Mouse (Mus musculus) G1E-ER4 (cell line): ENCODE data around the gene Krt76. TPM values are rescaled to one million over a fixed set of nuclear protein-coding genes. Genes with fewer than 3 reads are reported as not detected.

Experiments
- GATA1 ChIP-seq: IDR thresholded peaks from one replicate; pipeline ENCODE4 v1.8.0; 2012; ENCODE audit warnings: low read length, inconsistent platforms
- polyA plus RNA-seq: library from polyadenylated mRNA; stranded (reverse); fragments of >175 nt; gene quantifications from 2 replicates; pipeline ENCODE4 v1.2.3, GENCODE M21; 2012

Krt76 gene
- not detected in 2 replicates for polyA plus RNA-seq

DNA sequence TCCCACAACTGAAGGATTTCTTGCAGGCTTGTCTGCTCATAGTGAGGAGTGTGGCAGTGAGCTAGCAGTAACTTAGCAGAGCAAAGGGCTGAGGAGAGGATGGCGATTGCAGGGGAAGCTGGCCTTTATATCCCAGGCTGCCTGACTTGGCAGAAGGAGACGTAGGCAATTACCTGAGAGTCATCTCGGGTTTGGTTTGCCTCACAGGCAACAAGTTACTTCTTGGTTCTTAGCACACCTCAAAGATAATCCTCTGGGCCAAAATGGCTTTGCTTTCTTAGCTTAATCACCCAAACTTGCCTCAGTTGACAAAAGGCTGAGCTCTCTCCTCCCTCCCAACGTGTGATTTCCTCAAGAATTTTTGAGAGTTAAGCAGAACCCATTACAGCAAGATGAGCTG, at the start of gene Krt76:
Gene Krt76 (minus strand): TSS at position 101 of the 400 bp plus-strand sequence.
- TF ChIP-seq GATA1 = no peak

DNA sequence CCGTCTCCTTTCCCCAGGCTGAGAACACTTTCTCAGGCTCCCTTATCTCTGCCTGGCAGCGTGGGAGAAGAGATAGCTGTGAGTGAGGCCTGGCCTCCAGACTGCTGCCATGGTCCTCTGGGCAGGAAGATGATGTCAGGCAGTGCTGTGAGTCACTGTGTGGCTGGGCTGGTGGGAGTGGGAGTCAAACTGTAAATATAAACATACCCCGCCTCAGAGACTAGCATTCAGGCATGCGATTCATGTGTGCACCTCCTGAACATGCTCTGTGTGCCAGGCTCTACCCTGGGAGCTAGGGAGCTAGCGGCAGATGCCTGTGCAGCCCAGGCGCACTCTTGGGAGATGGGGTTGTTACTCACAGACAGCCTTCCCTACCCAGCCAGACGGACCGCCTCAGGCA, 49.2 kb upstream of the Krt76 start:
- TF ChIP-seq GATA1 = no peak

DNA sequence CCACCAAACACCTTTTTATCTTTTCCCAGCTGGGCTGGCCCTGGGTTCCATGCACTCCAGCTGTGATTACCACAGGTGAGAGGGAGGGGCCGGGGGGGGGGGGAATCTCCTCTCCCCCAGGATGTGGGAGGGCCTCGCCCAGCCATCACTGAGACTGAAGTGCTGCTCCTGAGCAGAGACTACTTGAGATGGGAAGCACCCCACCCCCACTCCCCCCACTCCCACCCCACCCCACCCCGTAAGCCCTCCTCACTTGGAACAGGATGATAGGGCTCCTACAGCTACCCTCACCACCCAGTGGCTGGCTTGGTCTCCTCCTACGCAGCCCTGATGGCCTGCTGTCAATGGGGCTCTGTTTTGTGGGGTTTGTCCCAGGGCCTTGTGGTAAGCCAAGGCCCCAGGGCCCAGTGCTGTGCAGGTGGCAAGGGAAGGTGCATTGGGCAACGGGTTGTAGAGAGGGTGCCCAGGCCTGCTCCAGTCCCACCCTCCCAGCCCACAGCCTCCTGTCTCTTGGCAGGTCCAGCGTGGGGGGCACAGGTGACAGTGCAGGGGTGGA, 47.6 kb upstream of the Krt76 start, which contains the start of gene Krt79:
Gene Krt79 (minus strand): TSS at position 51 of the 556 bp plus-strand sequence.
- TF ChIP-seq GATA1 = no peak

DNA sequence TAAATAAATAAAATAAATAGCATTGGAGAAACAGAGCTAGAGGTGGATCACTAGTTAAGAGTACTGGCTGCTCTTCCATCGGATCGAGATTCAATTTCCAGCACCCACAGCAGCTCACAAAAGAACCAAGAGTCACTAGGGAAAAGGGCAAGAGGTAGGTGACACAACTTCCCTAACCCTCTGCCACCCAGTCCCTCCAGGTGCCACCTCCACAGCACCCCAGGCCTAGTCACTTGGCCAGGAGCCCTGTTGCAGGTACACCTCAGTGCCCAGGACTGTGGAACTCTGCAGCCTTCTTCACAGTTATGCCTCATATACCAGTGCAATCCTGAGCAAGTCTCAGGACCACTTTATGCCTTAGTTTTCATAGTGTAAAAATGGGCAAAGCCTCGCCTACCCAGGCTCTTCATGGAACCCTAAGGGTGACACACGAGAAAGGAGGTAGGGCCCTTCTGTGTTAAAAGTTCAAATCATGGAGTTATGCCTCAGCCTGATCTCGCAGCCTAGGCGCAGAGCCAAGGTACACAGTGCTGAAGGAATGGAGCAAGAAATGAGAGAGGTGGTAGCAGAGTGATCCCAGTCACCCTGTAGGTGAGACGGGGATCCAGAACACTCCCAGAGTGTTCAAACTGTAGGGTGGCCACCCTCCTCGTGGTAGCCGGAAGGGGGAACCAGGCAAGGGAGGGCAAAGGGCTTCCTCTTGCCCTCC, 46.0 kb upstream of the Krt76 start:
- TF ChIP-seq GATA1 = no peak

DNA sequence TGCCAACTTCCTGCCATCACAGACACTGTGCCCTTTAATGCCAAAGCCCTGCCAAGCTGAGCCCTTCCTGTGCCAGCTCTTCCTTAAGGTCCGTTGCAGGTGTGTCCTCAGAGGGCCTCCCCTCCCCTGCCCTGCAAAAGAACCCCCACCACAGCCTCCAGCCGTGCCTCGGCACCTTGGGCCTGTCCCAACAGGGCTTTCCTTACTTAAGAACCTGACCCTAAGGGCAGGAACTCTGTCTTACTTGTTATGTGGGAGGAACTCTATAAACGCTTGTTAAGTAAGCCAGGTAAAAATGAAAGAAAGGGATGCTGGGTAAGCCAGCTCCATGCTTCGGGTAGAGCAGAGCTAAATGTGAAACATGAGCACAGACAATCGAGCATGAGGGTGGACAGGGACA, 40.3 kb upstream of the Krt76 start:
- no peak for TF ChIP-seq GATA1

DNA sequence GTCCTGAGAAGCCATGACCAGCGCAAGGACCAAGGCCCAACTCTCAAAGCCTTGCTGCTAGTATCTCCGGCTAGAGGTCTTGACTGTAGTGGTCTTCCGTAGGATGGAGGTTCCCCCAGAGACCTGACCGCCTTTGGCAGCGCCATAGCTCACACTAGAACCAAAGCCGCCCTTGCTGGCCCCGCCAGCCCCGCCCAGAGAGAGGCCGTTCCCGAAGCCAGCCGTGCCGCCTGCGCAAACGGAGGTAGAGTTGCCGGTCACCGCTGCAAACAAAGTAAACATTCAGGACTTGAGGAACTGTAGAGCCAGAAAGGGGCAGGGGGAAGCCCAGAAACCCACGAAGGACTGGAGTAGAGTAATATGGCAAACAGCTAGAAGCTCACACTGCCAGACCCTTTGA, 36.9 kb upstream of the Krt76 start:
- no peak for TF ChIP-seq GATA1

DNA sequence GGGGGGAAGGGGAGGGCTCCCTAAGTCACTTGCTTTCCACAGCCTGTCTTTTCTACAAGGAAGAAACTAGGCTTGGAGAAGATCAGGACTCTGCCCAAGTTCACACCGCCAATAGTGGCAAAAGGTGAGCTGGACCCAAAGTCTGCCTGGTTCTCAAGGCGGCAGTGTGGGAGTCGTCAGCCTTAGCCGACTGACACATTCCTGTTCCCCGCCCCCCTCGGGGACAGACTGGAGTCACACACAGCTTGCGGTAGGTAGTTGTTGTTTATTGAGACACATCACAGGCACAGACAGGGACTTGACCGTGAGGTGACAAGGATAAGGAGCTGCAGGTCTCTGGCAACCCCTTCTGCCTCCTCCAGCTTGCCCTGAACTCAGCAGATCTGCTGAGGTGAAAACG, 36.4 kb upstream of the Krt76 start:
- TF ChIP-seq GATA1 = no peak

DNA sequence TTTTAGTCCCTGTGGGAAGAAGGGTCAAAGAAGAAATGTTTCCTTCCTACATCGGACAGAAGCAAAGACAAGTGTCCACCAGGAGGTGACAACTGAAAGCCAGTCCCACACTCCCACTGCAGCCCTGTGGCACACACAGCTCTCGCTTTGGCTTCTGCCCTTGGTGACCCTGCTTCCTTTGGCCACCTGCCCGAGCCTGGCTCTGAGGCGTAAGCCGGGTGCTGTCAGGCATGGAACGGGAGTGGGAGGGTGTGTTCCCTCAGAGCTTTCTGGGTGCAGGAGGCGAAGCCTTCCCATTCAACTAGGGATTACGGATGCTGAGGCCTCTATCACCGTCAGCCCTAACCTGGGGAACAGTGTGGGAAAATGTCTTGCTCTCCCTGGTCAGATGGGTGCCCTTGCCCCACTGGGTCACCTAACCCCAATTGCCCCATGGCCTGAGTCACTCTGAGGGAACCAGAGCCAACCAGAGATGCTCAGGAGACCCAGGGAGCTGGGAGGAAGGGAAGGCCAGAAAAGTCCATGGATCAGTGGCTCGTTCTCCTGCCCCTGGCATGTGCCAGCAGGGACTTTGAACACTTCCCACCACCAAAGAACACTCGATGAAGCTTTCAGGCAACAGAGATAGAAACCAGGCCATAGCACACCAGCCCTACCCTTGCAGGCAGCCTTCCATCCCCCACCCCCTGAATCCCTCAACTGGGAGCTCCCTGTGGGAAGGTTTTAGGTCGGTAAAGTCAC, 34.8 kb upstream of the Krt76 start:
- no peak for TF ChIP-seq GATA1

DNA sequence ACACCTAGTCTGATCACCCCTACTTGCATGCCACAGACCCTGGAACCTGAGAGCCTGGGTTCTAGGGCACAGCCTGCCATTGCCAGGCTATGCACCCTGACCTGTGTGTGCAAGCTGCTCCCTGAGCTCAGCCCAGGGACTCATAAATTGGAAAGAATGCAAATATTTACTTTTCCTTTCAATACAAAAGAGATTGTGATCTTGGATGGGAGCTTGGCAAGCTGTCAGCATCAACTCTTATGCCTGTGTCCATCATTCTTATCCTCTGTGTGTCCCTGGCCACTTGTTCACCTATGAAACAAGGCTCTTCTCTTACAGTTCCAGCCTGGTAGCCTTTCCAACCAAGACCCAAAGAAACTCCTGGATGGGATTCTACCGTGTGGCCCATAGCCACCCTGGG, 32.3 kb upstream of the Krt76 start:
- no peak for TF ChIP-seq GATA1

DNA sequence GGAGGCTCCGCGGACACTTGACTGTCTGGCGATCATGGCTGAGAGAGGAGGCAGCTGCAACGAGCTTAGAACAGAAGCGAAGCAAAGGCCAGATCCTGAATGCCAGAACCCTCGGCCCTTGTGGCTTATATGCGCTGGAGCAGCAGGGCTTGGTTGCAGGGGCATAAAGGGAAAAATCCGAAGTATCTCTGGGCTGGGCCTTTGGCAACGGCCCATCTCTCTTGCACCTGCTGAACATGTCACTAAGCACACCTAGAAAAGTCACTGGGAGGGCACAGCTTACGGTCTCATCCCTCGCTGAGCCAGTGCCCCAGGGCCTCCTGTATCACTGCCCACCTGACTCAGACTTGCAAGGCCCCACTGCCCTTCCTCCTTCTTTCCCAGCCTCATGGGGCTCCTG, 31.9 kb upstream of the Krt76 start, which contains the start of gene Krt4:
Gene Krt4 (minus strand): TSS at position 101 of the 400 bp plus-strand sequence.
- no peak for TF ChIP-seq GATA1

DNA sequence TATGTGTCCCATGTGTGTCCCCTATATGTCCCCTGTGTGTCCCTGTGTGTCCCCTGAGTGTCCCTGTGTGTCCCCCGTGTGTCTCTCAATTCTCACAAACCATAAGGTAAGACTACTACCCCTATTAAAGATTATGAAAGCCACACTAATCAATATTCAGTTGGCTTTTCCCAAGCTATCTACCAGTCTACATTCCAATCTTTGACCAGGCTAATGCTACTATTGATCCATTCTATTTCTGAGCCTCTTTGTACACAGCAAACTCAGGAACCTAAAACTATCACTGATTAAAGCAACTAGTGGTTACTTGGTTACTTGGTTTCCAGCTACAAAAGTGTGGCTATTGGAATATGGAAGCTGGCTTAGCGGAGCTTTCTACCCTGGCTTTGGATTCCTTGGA, 29.6 kb upstream of the Krt76 start:
- TF ChIP-seq GATA1 = no peak

DNA sequence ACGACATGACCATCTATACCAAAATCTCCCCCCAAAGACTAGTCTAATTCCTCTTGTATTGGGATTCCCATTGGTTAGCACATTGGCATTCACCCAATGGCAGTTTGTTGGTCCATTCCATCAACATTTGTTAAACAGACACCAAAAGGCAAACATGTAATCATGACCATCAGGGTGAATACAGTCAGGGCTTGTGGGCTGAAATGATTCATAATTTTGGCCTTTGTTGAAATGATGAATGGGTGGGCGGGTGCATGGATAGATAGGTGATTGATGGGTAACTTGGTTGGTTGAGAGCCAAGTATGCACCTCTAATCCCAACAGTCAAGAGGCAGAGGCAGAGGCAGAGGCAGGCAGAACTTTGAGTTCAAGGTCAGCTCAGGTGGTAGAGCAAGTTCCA, 23.4 kb upstream of the Krt76 start:
- TF ChIP-seq GATA1 = no peak

DNA sequence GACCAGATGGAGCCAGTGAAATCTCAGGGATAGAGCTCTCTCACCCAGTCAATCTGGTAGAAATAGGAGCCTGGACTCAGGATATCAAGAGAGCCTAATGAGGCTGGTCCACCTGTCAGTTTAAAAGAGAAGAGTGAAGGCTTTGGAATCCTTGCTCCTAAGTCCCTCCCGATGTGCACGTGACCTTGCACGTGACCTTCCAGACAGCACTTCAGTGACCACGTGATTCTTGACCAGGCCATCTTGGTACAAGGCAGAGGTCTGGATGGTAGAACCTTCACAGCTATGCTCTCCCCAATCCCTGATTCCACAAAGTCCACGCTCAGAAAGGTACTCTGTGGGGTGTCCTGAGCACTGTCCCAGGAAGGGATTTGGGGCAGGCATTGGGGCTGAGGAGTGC, 12.1 kb upstream of the Krt76 start:
- no peak for TF ChIP-seq GATA1

DNA sequence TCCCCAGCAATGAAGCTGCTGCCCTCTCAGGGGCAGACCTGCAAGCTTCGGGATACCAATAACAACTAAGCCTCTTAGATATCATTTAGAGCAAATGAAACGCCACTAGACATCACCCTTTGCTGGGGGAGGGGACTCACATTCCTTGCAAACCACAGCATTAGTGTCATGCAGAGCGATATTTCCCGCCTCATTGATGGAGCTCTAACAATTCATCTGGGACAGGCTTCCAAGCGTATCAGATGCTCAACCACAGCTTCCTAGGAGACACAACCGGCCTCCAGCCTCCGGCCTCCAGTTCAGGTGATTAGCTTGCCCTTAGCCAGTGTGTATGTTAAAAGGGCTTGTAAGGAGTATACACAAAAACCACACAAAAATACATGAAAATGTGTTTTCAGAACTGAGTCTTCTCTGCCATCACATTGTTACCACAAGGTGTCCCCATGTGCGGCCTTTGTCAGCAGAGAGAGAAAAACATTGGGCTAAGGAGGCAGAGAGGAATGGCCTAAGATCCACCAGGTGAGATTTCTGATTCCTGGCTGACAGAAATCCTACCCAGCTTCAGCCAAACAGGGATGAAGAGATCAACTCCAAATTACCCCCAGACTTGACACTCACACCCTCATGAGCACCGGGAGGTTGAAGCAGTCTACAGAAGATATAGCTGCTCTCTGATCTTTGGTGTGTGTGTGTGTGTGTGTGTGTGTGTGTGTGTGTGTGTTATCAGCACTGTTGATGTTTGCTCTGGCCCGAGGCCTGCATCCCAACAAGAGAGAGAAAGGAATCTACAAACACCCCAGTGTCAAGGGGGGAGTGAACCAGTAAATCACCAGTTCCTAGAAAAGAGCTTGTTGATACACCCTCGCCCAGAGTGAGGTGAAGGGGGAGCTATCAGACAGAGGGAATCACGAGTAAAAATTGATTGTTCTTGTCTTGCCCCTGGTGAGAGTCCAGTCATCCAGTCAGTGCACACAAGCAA, 9.7 kb upstream of the Krt76 start:
- no peak for TF ChIP-seq GATA1

DNA sequence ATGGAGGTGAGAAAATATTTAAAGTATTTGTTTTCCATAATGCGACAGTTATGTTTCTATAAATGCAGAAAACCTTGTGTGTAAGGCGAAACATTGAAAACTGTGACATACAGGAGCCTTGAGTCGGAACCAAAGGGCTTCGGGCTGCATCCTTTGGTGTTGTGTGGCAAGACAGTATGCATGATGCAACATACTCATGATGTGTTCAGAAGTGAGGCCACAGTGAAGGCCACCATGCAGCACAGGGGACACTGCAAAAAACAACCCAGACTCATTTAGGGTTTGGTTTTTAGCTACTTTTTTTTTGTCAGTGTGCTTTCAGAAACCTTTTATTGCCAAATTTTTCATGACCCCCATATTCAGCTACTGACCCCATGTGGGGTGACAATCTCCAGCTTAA, 2.5 kb upstream of the Krt76 start:
- no peak for TF ChIP-seq GATA1
